Mouse (Mus musculus) bone marrow, adult 2 months (tissue): Measurements from ENCODE around the gene Fen1. TPM values are rescaled to one million over a fixed set of nuclear protein-coding genes. Genes with fewer than 3 reads are reported as not detected.
"Not testable (repeated sequence)": the region's sequence is repeated elsewhere in the genome, so short reads cannot be mapped to it uniquely, and the experiment has no call there.

Experiments used
- H3K27ac ChIP-seq: fragments of 200-500 bp; 2 replicates; pipeline ENCODE4 v1.5.1; 2012; ENCODE audit warnings: low read depth, mild to moderate bottlenecking, control low read depth, inconsistent platforms, low read length; ENCODE audit not compliant: control insufficient read depth, poor library complexity, insufficient read depth
- H3K4me1 ChIP-seq: fragments of 200-500 bp; 2 replicates; pipeline ENCODE4 v1.6.1; 2011; ENCODE audit warnings: low read length; ENCODE audit not compliant: control insufficient read depth, insufficient read depth
- H3K4me3 ChIP-seq: fragments of 200-500 bp; replicated peaks from 2 replicates; pipeline ENCODE3; 2011; ENCODE audit warnings: mild to moderate bottlenecking, low read depth, low read length, control low read depth; ENCODE audit not compliant: control insufficient read depth
- CTCF ChIP-seq: fragments of 200-500 bp; IDR thresholded peaks from 2 replicates; pipeline ENCODE4 v1.5.1; 2011; ENCODE audit warnings: low read length, control low read depth; ENCODE audit not compliant: control insufficient read depth, insufficient read depth
- POLR2A ChIP-seq: fragments of 200-500 bp; IDR thresholded peaks from 2 replicates; pipeline ENCODE4 v1.6.1; 2011; ENCODE audit warnings: low read depth, mild to moderate bottlenecking, control low read depth, low read length, borderline replicate concordance; ENCODE audit not compliant: control insufficient read depth
- WGBS: fragments of 180-500 bp; shearing (Covaris S2); methylation state at CpG from one replicate; pipeline ENCODE4 v1.1.7; 2018; 5-methylcytosine and 5-hydroxymethylcytosine counted together
- polyA plus RNA-seq: library from polyadenylated mRNA; stranded (reverse); fragments of >200 nt; gene quantifications from 2 replicates; pipeline ENCODE4 v1.2.4, GENCODE M21; 2011; ENCODE audit warnings: low replicate concordance; ENCODE audit not compliant: missing spikeins, insufficient read depth, insufficient read length

Fen1 gene
- polyA plus RNA-seq, 1 experiment, result 64.3 TPM

DNA sequence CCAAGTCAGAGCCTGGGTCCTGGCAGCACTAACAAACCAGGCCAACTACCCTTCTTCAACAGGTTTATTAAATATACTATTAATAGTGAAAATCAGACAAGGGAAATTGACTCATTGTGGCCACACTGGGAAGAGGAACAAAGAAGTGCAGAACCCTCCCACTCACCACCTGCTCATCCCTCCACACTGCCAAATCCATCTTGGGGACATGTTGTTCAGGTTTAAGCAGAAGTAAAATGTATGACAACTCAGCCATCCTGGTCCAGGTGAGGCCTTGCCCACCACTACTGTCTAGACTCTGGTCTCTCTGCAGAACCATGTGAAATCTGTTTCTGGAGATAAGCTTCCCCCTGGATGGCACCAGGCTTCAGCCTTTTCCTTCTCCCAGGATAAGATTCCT, 32.1 kb downstream of the Fen1 start:
- no peak overlapping the region for H3K27ac ChIP-seq
- peaks cover 11% of the 10 kb centered on the region for H3K4me1 ChIP-seq
- TF ChIP-seq CTCF, result no peak
- TF ChIP-seq POLR2A, result no peak
- H3K4me3 ChIP-seq, result no peak overlapping the region

DNA sequence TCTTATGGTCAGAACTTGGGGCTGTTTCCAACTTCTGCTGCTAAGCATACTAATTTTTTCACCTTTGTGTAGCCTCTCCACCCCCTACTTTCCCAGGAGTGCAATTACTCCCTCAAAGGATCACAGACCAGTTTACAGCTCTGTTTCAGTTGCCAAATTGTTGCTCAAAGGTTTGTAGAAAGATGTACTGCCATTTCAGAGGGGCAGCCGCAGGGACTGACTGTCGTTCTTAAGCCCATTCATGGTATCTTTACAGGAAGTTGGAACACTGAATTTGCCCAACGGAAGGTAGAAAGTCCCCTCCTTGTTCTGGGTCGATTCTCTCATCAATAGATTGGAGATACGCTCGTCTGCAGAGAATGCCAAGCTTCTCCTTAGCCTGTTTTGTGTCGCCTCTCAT, 32.6 kb downstream of the Fen1 start:
- Histone ChIP-seq H3K4me3 (no peak overlapping the region), H3K4me1 (peaks cover 11% of the 10 kb centered on the region), H3K27ac (no peak overlapping the region)
- TF ChIP-seq CTCF (no peak), POLR2A (no peak)
- 68% methylated on average over 7 of the region's 7 CpGs for WGBS

DNA sequence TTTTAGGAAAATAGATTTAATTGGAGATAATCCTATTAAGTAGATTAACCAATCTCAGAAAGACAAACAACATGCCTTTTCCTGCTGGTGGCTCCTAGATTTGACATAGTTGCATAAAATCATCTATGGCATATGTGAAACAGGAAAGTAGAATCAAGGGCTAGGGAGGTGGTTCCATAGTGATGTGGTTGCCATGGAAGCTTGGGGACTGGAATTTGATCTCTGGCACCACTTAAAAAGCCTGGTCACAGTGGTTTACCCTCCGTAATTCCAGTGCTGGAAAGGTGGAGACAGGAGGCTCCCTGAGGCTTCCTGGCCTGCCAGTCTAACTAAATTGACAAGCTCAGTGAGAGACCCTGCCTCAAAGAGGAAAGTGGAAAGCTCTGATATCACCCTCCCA, 33.5 kb downstream of the Fen1 start:
- Histone ChIP-seq H3K4me1 (peaks cover 11% of the 10 kb centered on the region), H3K4me3 (no peak overlapping the region), H3K27ac (no peak overlapping the region)
- TF ChIP-seq POLR2A (no peak), CTCF (no peak)
- 86% methylated on average over 1 of the region's 1 CpGs for WGBS

GRCm38 (mm10) chr19:10169692-10170330, 34.2 kb downstream of the Fen1 start:
- not testable (repeated sequence) for H3K27ac ChIP-seq, H3K4me3 ChIP-seq
- peaks cover 11% of the 10 kb centered on the region for H3K4me1 ChIP-seq
- 93% methylated on average over 3 of the region's 3 CpGs for WGBS

GRCm38 (mm10) chr19:10169179-10169578, 34.8 kb downstream of the Fen1 start:
- H3K4me1 ChIP-seq, result peaks cover 10% of the 10 kb centered on the region
- no peak overlapping the region for H3K27ac ChIP-seq
- no peak for TF ChIP-seq CTCF
- TF ChIP-seq POLR2A, result no peak
- no peak overlapping the region for H3K4me3 ChIP-seq

DNA sequence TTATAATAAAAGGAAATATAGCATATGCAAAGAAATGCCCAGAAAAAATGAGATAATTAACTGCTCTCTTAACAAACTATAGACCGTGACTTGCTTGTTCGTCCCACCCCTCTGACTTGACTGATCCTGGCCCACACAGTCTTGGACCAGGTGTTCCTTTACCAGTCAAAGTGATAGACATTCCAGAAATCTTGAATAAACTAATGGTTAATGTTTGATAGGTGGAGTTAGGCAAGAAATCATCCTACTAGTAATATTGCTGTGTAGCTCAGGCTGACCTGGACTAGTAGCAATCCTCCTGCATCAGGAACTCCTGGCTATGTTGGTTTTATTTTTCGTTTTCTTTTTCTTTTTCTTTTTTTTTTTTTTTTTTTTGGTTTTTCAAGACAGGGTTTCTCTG, 35.5 kb downstream of the Fen1 start:
- TF ChIP-seq POLR2A (no peak), CTCF (no peak)
- no peak overlapping the region for H3K27ac ChIP-seq
- peaks cover 9% of the 10 kb centered on the region for H3K4me1 ChIP-seq
- H3K4me3 ChIP-seq, result no peak overlapping the region
- WGBS, result 82% methylated on average over 3 of the region's 3 CpGs

- peaks cover 6% of the 10 kb centered on the region for H3K4me1 ChIP-seq
- no peak overlapping the region for H3K27ac ChIP-seq
- no peak overlapping the region for H3K4me3 ChIP-seq
- WGBS, result 88% methylated on average over 1 of the region's 1 CpGs
- TF ChIP-seq POLR2A, result no peak
- no peak for TF ChIP-seq CTCF
Measured at GRCm38 (mm10) chr19:10167951-10168350, 36.0 kb downstream of the Fen1 start.

GRCm38 (mm10) chr19:10167112-10167511, 36.9 kb downstream of the Fen1 start:
- TF ChIP-seq CTCF, result no peak
- no peak for TF ChIP-seq POLR2A
- 55% methylated on average over 4 of the region's 4 CpGs for WGBS
- Histone ChIP-seq H3K27ac (no peak overlapping the region), H3K4me1 (peaks cover 4% of the 10 kb centered on the region), H3K4me3 (no peak overlapping the region)

- H3K27ac ChIP-seq, H3K4me3 ChIP-seq, H3K4me1 ChIP-seq: not testable (repeated sequence)
- 66% methylated on average over 4 of the region's 4 CpGs for WGBS
Measured at GRCm38 (mm10) chr19:10165928-10166327, 38.0 kb downstream of the Fen1 start.

DNA sequence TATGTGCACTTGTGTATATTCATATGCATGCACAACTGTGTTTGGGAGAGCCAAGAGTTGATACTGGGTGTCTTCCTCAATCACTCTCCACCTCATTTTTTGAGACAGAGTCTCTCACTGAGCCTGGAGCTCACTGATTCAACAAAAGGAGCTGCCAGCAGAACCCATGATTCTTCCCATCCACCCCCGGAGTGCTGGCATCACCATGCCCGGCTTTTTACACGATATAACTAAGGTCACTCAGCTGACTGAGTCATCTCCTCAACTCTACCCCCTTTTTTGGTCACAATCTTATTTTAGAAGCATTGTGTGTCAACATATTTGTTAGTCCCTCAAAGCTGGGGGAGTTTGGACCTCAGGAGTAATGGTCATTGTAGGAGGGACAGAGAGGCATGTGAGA, 40.1 kb downstream of the Fen1 start:
- no peak for TF ChIP-seq POLR2A
- no peak for TF ChIP-seq CTCF
- Histone ChIP-seq H3K4me3 (no peak overlapping the region), H3K27ac (no peak overlapping the region), H3K4me1 (no peaks in the 10 kb centered on the region; the same call in 1 of the 2 replicates)
- 79% methylated on average over 3 of the region's 3 CpGs for WGBS
